Mouse (Mus musculus): ENCODE results near the gene Cep135. TPM values are rescaled to one million over a fixed set of nuclear protein-coding genes. Genes with fewer than 3 reads are reported as not detected.

Cep135 gene
- 4.6 TPM in 2 replicates for polyA plus RNA-seq (2014; fragmentation: Nextera tagmentation; extraction: Ambion mirVana)

GRCm38 (mm10) chr5:76588551-76589283 is at the start of gene Cep135:
Gene Cep135 (plus strand): TSS chr5:76588698.
- peak within 1 kb of the TSS; percentile 53; the same call in 1 of the 2 replicates for H3K27ac ChIP-seq (ENCODE audit: low read depth, low read length)
- H3K4me2 ChIP-seq (ENCODE audit: low read length), result peak within 1 kb of the TSS; percentile 63
- peaks cover 18% of the 10 kb centered on the region for H3K36me3 ChIP-seq (ENCODE audit: control insufficient read depth, insufficient read depth, low read length)
- H3K9ac ChIP-seq (ENCODE audit: low read length), result peak within 1 kb of the TSS; percentile 77
- peaks cover 3% of the 10 kb centered on the region for H3K4me1 ChIP-seq (ENCODE audit: control insufficient read depth, insufficient read depth, low read length)
- DNase-seq (ENCODE audit: low spot score), result peak; percentile 92
- H3K27me3 ChIP-seq (replicated peaks; ENCODE audit: control insufficient read depth, insufficient read depth, low read length), result no peaks in the 10 kb centered on the region
- peak within 1 kb of the TSS; percentile 82 for H3K4me3 ChIP-seq (ENCODE audit: low read depth, low read length)
- peak; percentile 98 for ATAC-seq
- WGBS, result under 1% methylated on average over 90 of the region's 92 CpGs
- H3K9me3 ChIP-seq (replicated peaks; ENCODE audit: control insufficient read depth, low read length), result no peaks in the 10 kb centered on the region

- DNase-seq (ENCODE audit: low spot score) (peak; percentile 51), ATAC-seq (no peak)
- peaks cover 75% of the 10 kb centered on the region for H3K36me3 ChIP-seq (ENCODE audit: control insufficient read depth, insufficient read depth, low read length)
- no peaks in the 10 kb centered on the region for H3K27me3 ChIP-seq (replicated peaks; ENCODE audit: control insufficient read depth, insufficient read depth, low read length)
- peaks cover 3% of the 10 kb centered on the region; the same call in 1 of the 2 replicates for H3K4me1 ChIP-seq (ENCODE audit: control insufficient read depth, insufficient read depth, low read length)
- no peaks in the 10 kb centered on the region for H3K9me3 ChIP-seq (replicated peaks; ENCODE audit: control insufficient read depth, low read length)
- H3K9ac ChIP-seq (ENCODE audit: low read length), result no peak overlapping the region
- WGBS, result 48% methylated on average over 8 of the region's 8 CpGs
- H3K4me2 ChIP-seq (ENCODE audit: low read length), result no peak overlapping the region
- H3K27ac ChIP-seq (ENCODE audit: low read depth, low read length), result no peak overlapping the region
- no peak overlapping the region for H3K4me3 ChIP-seq (ENCODE audit: low read depth, low read length)
These were observed 48.3 kb upstream of the Cep135 start for GRCm38 (mm10) chr5:76540181-76540580.

DNA sequence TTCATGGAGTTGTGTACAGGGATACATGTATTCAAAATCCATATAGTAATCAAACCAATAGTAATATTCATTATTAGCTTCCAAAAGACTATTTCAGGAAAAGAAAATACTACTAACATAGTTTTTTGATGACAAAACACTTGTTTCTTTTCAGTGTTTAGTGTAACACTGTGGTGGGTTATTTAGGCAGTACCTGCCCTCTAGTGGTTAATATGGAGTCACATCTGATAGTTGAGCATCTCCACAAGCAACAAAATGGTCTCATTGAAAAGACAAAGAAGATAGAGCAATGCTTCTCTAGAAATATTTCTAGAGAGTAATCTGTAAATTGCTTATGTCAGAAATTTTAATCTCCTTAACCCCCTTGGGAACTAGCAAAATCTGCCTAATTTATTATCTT is 47.7 kb upstream of the Cep135 start:
- H3K9me3 ChIP-seq (replicated peaks; ENCODE audit: control insufficient read depth, low read length), result no peaks in the 10 kb centered on the region
- H3K4me1 ChIP-seq (ENCODE audit: control insufficient read depth, insufficient read depth, low read length), result peaks cover 3% of the 10 kb centered on the region; the same call in 1 of the 2 replicates
- ATAC-seq, result peak; percentile 52; the same call in 1 of the 2 replicates
- H3K9ac ChIP-seq (ENCODE audit: low read length), result no peak overlapping the region
- peak; percentile 68 for DNase-seq (ENCODE audit: low spot score)
- H3K4me3 ChIP-seq (ENCODE audit: low read depth, low read length), result no peak overlapping the region
- H3K4me2 ChIP-seq (ENCODE audit: low read length), result no peak overlapping the region
- H3K36me3 ChIP-seq (ENCODE audit: control insufficient read depth, insufficient read depth, low read length), result peaks cover 75% of the 10 kb centered on the region
- H3K27me3 ChIP-seq (replicated peaks; ENCODE audit: control insufficient read depth, insufficient read depth, low read length), result no peaks in the 10 kb centered on the region
- H3K27ac ChIP-seq (ENCODE audit: low read depth, low read length), result no peak overlapping the region

- Histone ChIP-seq H3K9ac (ENCODE audit: low read length) (no peak overlapping the region), H3K36me3 (ENCODE audit: control insufficient read depth, insufficient read depth, low read length) (peaks cover 58% of the 10 kb centered on the region)
These were observed 45.3 kb upstream of the Cep135 start for GRCm38 (mm10) chr5:76543200-76543599.

DNA sequence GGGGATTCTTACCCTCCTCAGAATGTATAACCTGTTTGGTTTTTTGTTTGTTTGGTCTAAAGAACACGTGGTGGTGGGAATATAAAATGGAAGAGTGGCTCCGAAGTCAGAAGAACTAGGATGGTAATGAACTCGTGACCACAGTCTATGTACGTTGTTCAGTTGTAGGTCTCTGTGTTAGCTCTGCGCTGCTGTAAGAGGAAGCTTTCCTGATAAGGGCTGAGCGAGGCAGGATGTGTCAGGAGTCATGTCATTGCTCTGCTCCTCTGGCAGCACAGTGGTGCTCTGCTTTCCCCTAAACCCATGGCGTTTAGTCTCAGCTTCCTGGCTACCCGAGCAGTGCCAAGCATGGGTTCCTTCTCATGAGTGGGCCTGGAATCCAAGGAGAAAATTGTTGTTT is 38.1 kb upstream of the Cep135 start:
- peaks cover 46% of the 10 kb centered on the region for H3K36me3 ChIP-seq (ENCODE audit: control insufficient read depth, insufficient read depth, low read length)
- 92% methylated on average over 8 of the region's 8 CpGs for WGBS
- no peak overlapping the region for H3K9ac ChIP-seq (ENCODE audit: low read length)
- no peak for ATAC-seq
- H3K4me2 ChIP-seq (ENCODE audit: low read length), result no peak overlapping the region
- H3K27me3 ChIP-seq (replicated peaks; ENCODE audit: control insufficient read depth, insufficient read depth, low read length), result no peaks in the 10 kb centered on the region
- H3K4me3 ChIP-seq (ENCODE audit: low read depth, low read length), result no peak overlapping the region
- no peak overlapping the region for H3K27ac ChIP-seq (ENCODE audit: low read depth, low read length)
- H3K9me3 ChIP-seq (replicated peaks; ENCODE audit: control insufficient read depth, low read length), result no peaks in the 10 kb centered on the region
- no peaks in the 10 kb centered on the region for H3K4me1 ChIP-seq (ENCODE audit: control insufficient read depth, insufficient read depth, low read length)
- no peak for DNase-seq (ENCODE audit: low spot score)

More at GRCm38 (mm10) chr5:76543200-76543599, 45.3 kb upstream of the Cep135 start:
- Histone ChIP-seq H3K4me1 (ENCODE audit: control insufficient read depth, insufficient read depth, low read length) (peaks cover 3% of the 10 kb centered on the region; the same call in 1 of the 2 replicates), H3K27me3 (replicated peaks; ENCODE audit: control insufficient read depth, insufficient read depth, low read length) (no peaks in the 10 kb centered on the region), H3K27ac (ENCODE audit: low read depth, low read length) (no peak overlapping the region), H3K4me3 (ENCODE audit: low read depth, low read length) (no peak overlapping the region), H3K4me2 (ENCODE audit: low read length) (no peak overlapping the region), H3K9me3 (replicated peaks; ENCODE audit: control insufficient read depth, low read length) (no peaks in the 10 kb centered on the region)
- no peak for DNase-seq (ENCODE audit: low spot score)
- 95% methylated on average over 8 of the region's 8 CpGs for WGBS
- ATAC-seq, result no peak

DNA sequence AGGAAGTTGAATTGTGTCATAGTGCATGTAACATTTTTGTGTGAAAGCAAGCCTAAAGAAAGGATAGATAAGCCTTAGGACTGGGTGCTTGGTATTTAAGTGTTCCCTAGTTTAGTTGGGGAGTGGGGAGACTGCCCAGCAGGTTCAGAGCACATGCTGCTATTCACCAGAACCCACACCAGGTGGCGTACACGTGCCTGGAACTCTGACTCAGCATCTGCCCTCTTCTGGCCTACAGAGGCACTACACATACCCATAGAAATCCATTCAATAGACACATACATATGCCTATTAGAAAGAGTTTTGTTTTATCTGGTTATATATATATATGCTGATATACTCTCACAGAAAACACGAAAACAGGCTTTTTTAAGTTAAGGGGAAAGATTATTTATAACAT is 23.2 kb upstream of the Cep135 start:
- Histone ChIP-seq H3K9ac (ENCODE audit: low read length) (no peak overlapping the region), H3K4me1 (ENCODE audit: control insufficient read depth, insufficient read depth, low read length) (no peaks in the 10 kb centered on the region), H3K4me3 (ENCODE audit: low read depth, low read length) (no peak overlapping the region), H3K27ac (ENCODE audit: low read depth, low read length) (no peak overlapping the region), H3K27me3 (replicated peaks; ENCODE audit: control insufficient read depth, insufficient read depth, low read length) (no peaks in the 10 kb centered on the region), H3K36me3 (ENCODE audit: control insufficient read depth, insufficient read depth, low read length) (peaks cover 76% of the 10 kb centered on the region), H3K4me2 (ENCODE audit: low read length) (no peak overlapping the region), H3K9me3 (replicated peaks; ENCODE audit: control insufficient read depth, low read length) (no peaks in the 10 kb centered on the region)
- 35% methylated on average over 3 of the region's 3 CpGs for WGBS
- DNase-seq (ENCODE audit: low spot score) (peak; percentile 55), ATAC-seq (no peak)

GRCm38 (mm10) chr5:76574251-76574650 is 14.2 kb upstream of the Cep135 start:
- Histone ChIP-seq H3K27ac (ENCODE audit: low read depth, low read length) (no peak overlapping the region), H3K9me3 (replicated peaks; ENCODE audit: control insufficient read depth, low read length) (no peaks in the 10 kb centered on the region), H3K4me3 (ENCODE audit: low read depth, low read length) (no peak overlapping the region), H3K9ac (ENCODE audit: low read length) (no peak overlapping the region), H3K4me2 (ENCODE audit: low read length) (no peak overlapping the region), H3K27me3 (replicated peaks; ENCODE audit: control insufficient read depth, insufficient read depth, low read length) (no peaks in the 10 kb centered on the region), H3K4me1 (ENCODE audit: control insufficient read depth, insufficient read depth, low read length) (no peaks in the 10 kb centered on the region), H3K36me3 (ENCODE audit: control insufficient read depth, insufficient read depth, low read length) (peaks cover 22% of the 10 kb centered on the region)
- no peak for ATAC-seq
- DNase-seq (ENCODE audit: low spot score), result no peak
- 77% methylated on average over 7 of the region's 7 CpGs for WGBS

DNA sequence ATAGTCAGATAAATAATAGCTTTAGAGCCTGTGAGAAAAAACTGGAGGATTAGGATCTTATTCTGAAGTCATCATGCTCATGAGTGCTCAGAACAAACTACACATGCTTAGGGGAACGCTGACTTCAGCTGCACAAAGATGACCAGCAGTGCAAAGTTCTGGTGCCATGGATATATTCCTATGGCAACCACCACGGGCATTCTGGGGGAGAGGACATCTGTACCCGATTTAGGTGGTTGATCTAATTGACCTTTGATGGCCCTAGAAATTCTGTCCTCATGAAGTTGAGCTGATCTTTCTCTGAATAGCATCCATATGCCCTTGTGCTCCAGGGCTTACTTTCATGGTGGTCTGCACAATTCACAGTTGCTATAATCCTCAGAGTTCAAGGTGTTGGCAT is 11.5 kb upstream of the Cep135 start:
- Histone ChIP-seq H3K27ac (ENCODE audit: low read depth, low read length) (no peak overlapping the region), H3K9me3 (replicated peaks; ENCODE audit: control insufficient read depth, low read length) (no peaks in the 10 kb centered on the region), H3K4me2 (ENCODE audit: low read length) (no peak overlapping the region), H3K9ac (ENCODE audit: low read length) (no peak overlapping the region), H3K4me1 (ENCODE audit: control insufficient read depth, insufficient read depth, low read length) (no peaks in the 10 kb centered on the region), H3K4me3 (ENCODE audit: low read depth, low read length) (no peak overlapping the region), H3K27me3 (replicated peaks; ENCODE audit: control insufficient read depth, insufficient read depth, low read length) (no peaks in the 10 kb centered on the region), H3K36me3 (ENCODE audit: control insufficient read depth, insufficient read depth, low read length) (no peaks in the 10 kb centered on the region)
- DNase-seq (ENCODE audit: low spot score), result no peak
- 83% methylated on average over 3 of the region's 3 CpGs for WGBS
- no peak for ATAC-seq

DNA sequence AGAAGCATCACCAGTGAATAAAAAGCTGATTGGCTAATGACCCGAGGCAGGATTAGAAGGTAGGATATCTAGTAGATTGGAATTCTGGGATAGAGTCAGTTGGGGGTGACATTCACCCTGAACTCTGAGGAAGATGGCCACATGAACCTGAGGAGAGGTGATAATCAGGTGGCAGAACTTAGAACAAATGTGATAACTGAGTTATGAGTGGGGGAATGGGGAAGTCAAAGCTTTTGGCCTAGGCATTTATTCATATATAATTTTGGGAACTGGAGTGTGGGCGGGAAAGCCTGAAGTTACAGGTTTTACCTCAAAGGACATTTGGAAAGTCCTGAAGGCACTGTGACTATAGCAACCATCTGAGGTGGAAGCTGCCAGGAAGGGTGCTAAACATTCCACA is 3.1 kb upstream of the Cep135 start:
- DNase-seq (ENCODE audit: low spot score), result no peak
- ATAC-seq, result no peak
- no peaks in the 10 kb centered on the region for H3K36me3 ChIP-seq (ENCODE audit: control insufficient read depth, insufficient read depth, low read length)
- H3K27me3 ChIP-seq (replicated peaks; ENCODE audit: control insufficient read depth, insufficient read depth, low read length), result no peaks in the 10 kb centered on the region
- 82% methylated on average over 2 of the region's 2 CpGs for WGBS
- H3K4me1 ChIP-seq (ENCODE audit: control insufficient read depth, insufficient read depth, low read length), result peaks cover 3% of the 10 kb centered on the region
- H3K4me2 ChIP-seq (ENCODE audit: low read length), result no peak overlapping the region
- no peaks in the 10 kb centered on the region for H3K9me3 ChIP-seq (replicated peaks; ENCODE audit: control insufficient read depth, low read length)
- H3K4me3 ChIP-seq (ENCODE audit: low read depth, low read length), result no peak overlapping the region
- no peak overlapping the region for H3K27ac ChIP-seq (ENCODE audit: low read depth, low read length)
- H3K9ac ChIP-seq (ENCODE audit: low read length), result no peak overlapping the region
